Mouse (Mus musculus) hindbrain, embryonic 11.5 days (tissue): Measurements from ENCODE around the gene Art5. TPM values are rescaled to one million over a fixed set of nuclear protein-coding genes. Genes with fewer than 3 reads are reported as not detected.

ENCODE experiments used
- ATAC-seq: fragments of 200-750 bp; cut with Nextera tagmentation; 2 replicates; pipeline ENCODE4 v1.8.0; 2017; ENCODE audit warnings: mild to moderate bottlenecking, moderate TSS enrichment, moderate library complexity; ENCODE audit not compliant: low FRiP score
- DNase-seq: peaks from one replicate; pipeline ENCODE4 v3.0.0-alpha.2; 2015; ENCODE audit warnings: low spot score
- H3K27ac ChIP-seq: fragments of 300-500 bp; sonication (generic); 2 replicates; pipeline ENCODE4 v1.5.1; 2014; ENCODE audit warnings: mild to moderate bottlenecking, low read depth, low read length
- H3K27me3 ChIP-seq: fragments of 300-500 bp; sonication (generic); 2 replicates; pipeline ENCODE4 v1.6.1; 2014; ENCODE audit warnings: mild to moderate bottlenecking, low read length, moderate library complexity, mixed read lengths; ENCODE audit not compliant: control insufficient read depth, insufficient read depth
- H3K36me3 ChIP-seq: fragments of 300-500 bp; sonication (generic); 2 replicates; pipeline ENCODE4 v1.6.1; 2014; ENCODE audit warnings: mild to moderate bottlenecking, low read length, moderate library complexity, mixed read lengths; ENCODE audit not compliant: control insufficient read depth, insufficient read depth
- H3K4me1 ChIP-seq: fragments of 300-500 bp; sonication (generic); replicated peaks from 2 replicates; pipeline ENCODE4 v1.6.1; 2014; ENCODE audit warnings: low read length, mixed read lengths; ENCODE audit not compliant: control insufficient read depth, insufficient read depth
- H3K4me2 ChIP-seq: fragments of 300-500 bp; sonication (generic); replicated peaks from 2 replicates; pipeline ENCODE4 v1.6.1; 2014; ENCODE audit warnings: mild to moderate bottlenecking, low read depth, low read length
- H3K4me3 ChIP-seq: fragments of 300-500 bp; sonication (generic); 2 replicates; pipeline ENCODE4 v1.5.1; 2014; ENCODE audit warnings: low read depth, low read length
- H3K9ac ChIP-seq: fragments of 300-500 bp; sonication (generic); 2 replicates; pipeline ENCODE4 v1.6.1; 2014; ENCODE audit warnings: low read depth, low read length
- H3K9me3 ChIP-seq: fragments of 300-500 bp; sonication (generic); 2 replicates; pipeline ENCODE4 v1.6.1; 2016; ENCODE audit warnings: low read length; ENCODE audit not compliant: control insufficient read depth
- WGBS: fragments of 180-500 bp; shearing (Covaris S2); extraction: QIAGEN DNeasy Blood & Tissue Kit; methylation state at CpG from one replicate; pipeline ENCODE4 v1.1.7; 2014; 5-methylcytosine and 5-hydroxymethylcytosine counted together
- polyA plus RNA-seq: library from polyadenylated mRNA; unstranded; fragments of >200 nt; fragmentation: Nextera tagmentation; extraction: Ambion mirVana; gene quantifications from 2 replicates; pipeline ENCODE4 v1.2.1, GENCODE M21; 2014

The Art5 gene
- polyA plus RNA-seq, 1 experiment from 2014 or later, result 2.3 TPM

DNA sequence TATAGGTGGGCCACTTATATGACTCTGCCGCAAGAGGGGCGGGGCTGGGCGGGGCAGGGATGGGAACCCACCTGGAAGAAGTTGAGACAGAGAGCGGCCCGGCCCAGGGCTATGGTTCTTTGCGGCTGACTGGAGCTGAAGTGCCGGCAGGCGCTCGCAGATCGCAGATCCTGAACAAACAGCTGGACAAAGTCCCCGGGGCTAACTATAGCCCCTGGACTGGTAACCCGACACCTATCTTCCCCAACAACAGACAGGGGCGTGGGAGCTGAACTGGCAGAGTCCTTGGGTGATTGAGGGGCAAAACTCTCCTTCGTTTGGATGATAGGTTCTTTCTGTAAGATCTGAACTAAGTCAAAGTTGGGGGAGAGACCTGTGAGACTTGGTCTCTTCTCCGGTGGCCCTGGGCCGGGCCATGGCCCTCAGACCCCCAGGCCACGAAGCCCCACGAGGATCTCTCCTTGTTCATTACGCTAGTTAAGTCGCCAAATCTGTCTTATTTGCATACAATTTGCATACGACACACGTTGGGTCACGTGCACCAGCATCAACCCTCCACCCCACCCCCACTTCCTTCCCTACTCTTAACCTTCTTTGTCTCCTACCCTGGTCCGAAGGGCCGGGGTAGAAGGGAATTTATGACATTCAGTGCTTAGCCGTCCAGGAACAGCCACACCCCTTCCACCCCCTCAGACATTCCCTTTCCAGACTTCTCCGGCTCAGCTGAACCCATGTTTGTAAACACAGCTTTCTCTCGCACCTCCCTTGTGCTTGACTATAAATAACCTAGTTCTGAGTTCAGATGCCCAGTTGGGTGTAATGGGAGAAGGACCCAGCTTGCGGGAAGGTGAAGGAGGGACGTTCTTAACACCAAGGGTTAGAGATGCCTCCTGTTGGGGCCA is 9.3 kb downstream of the Art5 start:
- 6% methylated on average over 30 of the region's 30 CpGs for WGBS
- peak overlapping the region; percentile 40; the same call in 1 of the 2 replicates for H3K9ac ChIP-seq
- DNase-seq, result peak; percentile 62
- no peak overlapping the region for H3K27ac ChIP-seq
- H3K4me3 ChIP-seq, result peak overlapping the region; percentile 22
- ATAC-seq, result peak; percentile 79
- peak overlapping the region; percentile 58 for H3K4me2 ChIP-seq
- no peaks in the 10 kb centered on the region for H3K9me3 ChIP-seq
- H3K36me3 ChIP-seq, result no peaks in the 10 kb centered on the region
- H3K27me3 ChIP-seq, result no peaks in the 10 kb centered on the region
- peaks cover 8% of the 10 kb centered on the region for H3K4me1 ChIP-seq

DNA sequence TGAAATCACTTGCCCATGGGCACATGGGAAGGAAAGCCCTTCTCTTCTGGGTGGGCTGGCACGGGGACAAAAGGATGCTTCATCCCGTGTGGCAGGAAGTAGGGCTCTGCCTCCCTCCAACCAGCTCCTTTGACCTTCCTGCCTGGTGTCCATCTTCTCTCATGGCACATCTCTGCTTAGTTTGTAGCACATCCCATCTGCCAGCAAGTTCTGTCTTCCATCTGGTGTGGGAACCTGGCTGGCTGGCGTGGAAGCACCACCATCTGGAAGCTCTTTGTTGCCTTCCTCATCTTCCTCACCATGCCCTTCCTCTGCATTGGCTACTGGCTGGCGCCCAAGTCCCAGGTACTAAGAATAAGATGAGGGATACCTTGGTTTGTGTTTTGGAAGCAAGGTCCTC is 22.0 kb downstream of the Art5 start:
- WGBS, result 93% methylated on average over 4 of the region's 4 CpGs

DNA sequence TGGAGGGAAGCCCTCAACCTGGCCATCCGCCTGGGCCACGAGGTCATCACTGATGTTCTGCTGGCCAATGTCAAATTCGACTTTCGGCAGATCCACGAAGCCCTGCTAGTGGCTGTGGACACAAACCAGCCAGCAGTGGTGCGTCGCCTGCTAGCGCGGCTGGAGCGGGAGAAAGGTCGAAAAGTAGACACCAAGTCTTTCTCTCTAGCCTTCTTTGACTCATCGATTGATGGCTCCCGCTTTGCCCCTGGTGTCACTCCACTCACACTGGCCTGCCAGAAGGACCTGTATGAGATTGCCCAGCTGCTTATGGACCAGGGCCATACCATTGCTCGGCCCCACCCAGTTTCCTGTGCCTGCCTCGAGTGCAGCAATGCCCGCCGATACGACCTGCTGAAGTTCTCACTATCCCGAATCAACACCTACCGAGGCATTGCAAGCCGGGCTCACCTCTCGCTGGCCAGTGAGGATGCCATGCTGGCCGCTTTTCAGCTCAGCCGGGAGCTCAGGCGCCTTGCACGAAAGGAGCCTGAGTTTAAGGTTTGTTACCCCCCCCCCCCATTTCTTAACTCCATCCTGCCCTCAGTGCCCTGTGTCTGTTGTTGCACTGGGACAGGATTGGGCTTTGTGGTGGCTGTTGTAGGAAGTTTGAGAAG is 25.1 kb downstream of the Art5 start:
- H3K36me3 ChIP-seq, result peaks cover 6% of the 10 kb centered on the region; the same call in 1 of the 2 replicates
- H3K27me3 ChIP-seq, result no peaks in the 10 kb centered on the region
- H3K4me2 ChIP-seq, result no peak overlapping the region
- 93% methylated on average over 26 of the region's 26 CpGs for WGBS
- no peaks in the 10 kb centered on the region for H3K4me1 ChIP-seq
- H3K4me3 ChIP-seq, result no peak overlapping the region
- no peaks in the 10 kb centered on the region for H3K9me3 ChIP-seq
- ATAC-seq, result no peak
- no peak for DNase-seq
- H3K27ac ChIP-seq, result no peak overlapping the region
- H3K9ac ChIP-seq, result no peak overlapping the region

More for the DNA sequence above, 22.0 kb downstream of the Art5 start:
- H3K4me1 ChIP-seq, result no peaks in the 10 kb centered on the region
- H3K27ac ChIP-seq, result no peak overlapping the region
- no peaks in the 10 kb centered on the region for H3K36me3 ChIP-seq
- no peaks in the 10 kb centered on the region for H3K9me3 ChIP-seq
- no peaks in the 10 kb centered on the region for H3K27me3 ChIP-seq
- no peak overlapping the region for H3K9ac ChIP-seq
- H3K4me2 ChIP-seq, result no peak overlapping the region
- ATAC-seq (no peak), DNase-seq (no peak)
- no peak overlapping the region for H3K4me3 ChIP-seq

DNA sequence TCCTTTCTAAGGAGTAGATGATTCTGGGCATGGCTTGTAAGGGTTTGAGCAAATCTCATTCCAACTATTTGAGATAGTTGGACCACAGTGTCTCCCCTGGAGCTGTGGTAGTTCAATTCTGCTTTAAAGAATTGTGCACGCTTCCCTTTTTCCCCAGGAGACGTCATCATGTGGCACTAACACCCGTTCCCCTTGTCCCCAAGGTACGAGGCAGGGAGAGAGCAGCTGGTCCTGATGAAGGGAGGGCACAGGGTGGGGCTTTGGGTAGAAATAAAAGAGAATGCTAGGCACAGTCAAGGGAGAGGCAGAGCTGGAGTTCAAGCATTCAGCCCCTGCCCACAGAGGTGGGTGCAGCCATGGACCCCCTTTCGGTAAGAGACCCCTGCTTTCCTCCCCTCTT is 26.5 kb downstream of the Art5 start, which contains the start of gene Trpc2:
Trpc2 (plus strand) TSS at position 301 of the 400 bp plus-strand sequence.
- Histone ChIP-seq H3K27ac (no peak within 1 kb of the TSS), H3K4me3 (no peak within 1 kb of the TSS), H3K9ac (no peak within 1 kb of the TSS), H3K4me2 (no peak within 1 kb of the TSS), H3K27me3 (no peaks in the 10 kb centered on the region), H3K4me1 (no peaks in the 10 kb centered on the region), H3K9me3 (no peaks in the 10 kb centered on the region), H3K36me3 (peaks cover 6% of the 10 kb centered on the region; the same call in 1 of the 2 replicates)
- DNase-seq (no peak), ATAC-seq (no peak)
- WGBS, result 85% methylated on average over 5 of the region's 5 CpGs

DNA sequence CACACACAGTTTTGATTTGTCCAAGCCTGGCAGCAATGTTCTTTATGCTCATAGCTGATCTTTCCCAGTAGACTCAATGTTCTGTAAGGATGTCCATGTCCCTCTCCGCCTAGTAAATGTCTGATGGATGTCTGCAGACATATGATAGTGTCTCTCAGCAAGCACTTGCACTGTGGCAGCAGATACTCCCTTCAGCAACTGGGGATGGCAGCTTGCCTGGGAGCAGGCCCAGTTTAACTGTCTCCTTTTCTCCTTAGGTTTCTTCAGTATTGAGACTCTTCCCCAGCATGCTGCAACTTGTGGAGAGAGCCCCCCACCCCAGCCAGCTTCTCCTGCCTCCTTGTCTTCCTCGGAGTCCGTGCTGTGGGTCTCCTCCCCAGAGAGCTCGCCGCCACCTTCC is 27.5 kb downstream of the Art5 start:
- Histone ChIP-seq H3K4me2 (no peak overlapping the region), H3K27me3 (no peaks in the 10 kb centered on the region), H3K36me3 (peaks cover 6% of the 10 kb centered on the region; the same call in 1 of the 2 replicates), H3K27ac (no peak overlapping the region), H3K9ac (no peak overlapping the region), H3K4me3 (no peak overlapping the region), H3K9me3 (no peaks in the 10 kb centered on the region), H3K4me1 (no peaks in the 10 kb centered on the region)
- ATAC-seq (no peak), DNase-seq (no peak)
- WGBS, result over 99% methylated on average over 5 of the region's 5 CpGs

DNA sequence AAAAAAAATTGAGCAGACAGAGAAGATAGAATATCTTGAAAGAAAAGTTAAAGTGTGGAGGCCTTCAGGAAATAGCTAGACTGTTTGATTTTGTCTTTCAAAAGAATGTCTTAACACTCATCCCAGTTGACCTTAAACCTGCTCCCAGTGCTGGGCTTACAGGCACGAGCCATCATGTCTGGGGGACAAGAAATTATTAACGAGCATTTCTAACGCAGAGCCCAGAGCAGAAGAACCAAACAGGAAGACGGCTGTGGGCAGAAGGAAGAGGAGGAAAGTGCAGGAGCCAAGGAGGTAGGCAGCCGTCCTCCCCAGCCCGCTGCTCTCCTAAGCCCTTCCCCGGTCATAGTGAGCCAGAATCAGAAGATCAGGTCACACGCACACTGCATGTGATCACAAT is 29.0 kb downstream of the Art5 start:
- Histone ChIP-seq H3K27ac (no peak overlapping the region), H3K4me1 (no peaks in the 10 kb centered on the region), H3K4me2 (no peak overlapping the region), H3K27me3 (no peaks in the 10 kb centered on the region), H3K4me3 (no peak overlapping the region), H3K9me3 (no peaks in the 10 kb centered on the region), H3K36me3 (peaks cover 6% of the 10 kb centered on the region; the same call in 1 of the 2 replicates), H3K9ac (no peak overlapping the region)
- DNase-seq (no peak), ATAC-seq (no peak)
- WGBS, result 92% methylated on average over 8 of the region's 8 CpGs

DNA sequence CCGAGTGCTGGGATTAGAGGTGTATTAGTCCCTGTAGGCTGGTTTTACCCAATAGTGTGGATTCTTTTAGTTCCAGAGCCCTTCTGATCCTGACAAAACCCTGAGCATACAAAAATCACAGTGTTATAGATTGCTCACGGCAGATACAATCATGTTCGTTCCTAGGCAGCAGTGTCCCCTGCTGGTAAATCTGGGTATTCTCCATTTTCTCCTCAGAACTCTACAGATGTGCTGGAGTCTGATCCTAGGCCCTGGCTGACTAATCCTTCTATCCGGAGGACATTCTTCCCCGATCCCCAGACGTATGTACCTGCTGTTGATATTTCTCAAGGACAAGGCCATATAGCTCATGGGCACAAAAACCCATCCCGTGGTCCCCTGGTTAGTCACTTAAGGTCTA is 30.8 kb downstream of the Art5 start:
- Histone ChIP-seq H3K4me3 (no peak overlapping the region), H3K27me3 (no peaks in the 10 kb centered on the region), H3K9ac (no peak overlapping the region), H3K4me1 (no peaks in the 10 kb centered on the region), H3K9me3 (no peaks in the 10 kb centered on the region), H3K27ac (no peak overlapping the region), H3K4me2 (no peak overlapping the region), H3K36me3 (peaks cover 10% of the 10 kb centered on the region; the same call in 1 of the 2 replicates)
- no peak for ATAC-seq
- peak; percentile 32 for DNase-seq
- 83% methylated on average over 7 of the region's 7 CpGs for WGBS

DNA sequence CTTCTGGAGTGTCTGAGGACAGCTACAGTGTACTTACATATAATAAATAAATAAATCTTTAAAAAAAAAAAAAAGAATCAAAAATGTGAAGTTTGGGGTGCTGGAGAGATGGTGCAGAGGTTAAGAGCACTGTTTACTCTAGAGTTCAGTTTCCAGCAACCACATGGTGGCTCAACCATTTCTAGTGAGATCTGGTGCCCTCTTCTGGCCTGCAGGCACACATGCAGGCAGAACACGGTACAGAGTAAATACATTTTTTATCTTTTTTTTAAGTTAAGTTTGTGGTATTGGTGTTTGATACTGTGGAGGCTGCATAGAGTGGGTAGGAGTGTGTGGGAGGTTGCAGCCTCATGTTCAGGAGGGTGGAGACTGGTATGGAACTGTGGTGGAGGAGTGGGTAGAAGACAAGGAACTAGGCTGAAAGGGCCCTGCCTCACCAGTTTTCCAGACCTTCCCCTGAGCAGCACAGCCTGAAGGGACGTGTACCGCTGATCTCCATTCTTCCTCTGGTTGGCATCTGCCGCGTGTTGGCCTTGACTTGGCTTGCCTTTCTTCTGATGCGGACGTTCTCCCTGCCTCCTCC is 32.5 kb downstream of the Art5 start:
- ATAC-seq, result no peak
- H3K4me3 ChIP-seq, result no peak overlapping the region
- WGBS, result 88% methylated on average over 7 of the region's 7 CpGs
- peaks cover 6% of the 10 kb centered on the region; the same call in 1 of the 2 replicates for H3K36me3 ChIP-seq
- DNase-seq, result peak; percentile 38
- H3K27me3 ChIP-seq, result no peaks in the 10 kb centered on the region
- no peak overlapping the region for H3K9ac ChIP-seq
- H3K9me3 ChIP-seq, result no peaks in the 10 kb centered on the region
- no peak overlapping the region for H3K4me2 ChIP-seq
- H3K4me1 ChIP-seq, result no peaks in the 10 kb centered on the region
- H3K27ac ChIP-seq, result no peak overlapping the region
